Mouse (Mus musculus) thymus, postnatal 10 days (tissue): ENCODE measurements around the gene Mark4.

Experiments
- DNase-seq, 2 experiments: peaks; one replicate each; pipeline ENCODE4 v3.0.0; 2021; ENCODE audit warnings: low spot score in 2 of 2

Gene Mark4

DNA sequence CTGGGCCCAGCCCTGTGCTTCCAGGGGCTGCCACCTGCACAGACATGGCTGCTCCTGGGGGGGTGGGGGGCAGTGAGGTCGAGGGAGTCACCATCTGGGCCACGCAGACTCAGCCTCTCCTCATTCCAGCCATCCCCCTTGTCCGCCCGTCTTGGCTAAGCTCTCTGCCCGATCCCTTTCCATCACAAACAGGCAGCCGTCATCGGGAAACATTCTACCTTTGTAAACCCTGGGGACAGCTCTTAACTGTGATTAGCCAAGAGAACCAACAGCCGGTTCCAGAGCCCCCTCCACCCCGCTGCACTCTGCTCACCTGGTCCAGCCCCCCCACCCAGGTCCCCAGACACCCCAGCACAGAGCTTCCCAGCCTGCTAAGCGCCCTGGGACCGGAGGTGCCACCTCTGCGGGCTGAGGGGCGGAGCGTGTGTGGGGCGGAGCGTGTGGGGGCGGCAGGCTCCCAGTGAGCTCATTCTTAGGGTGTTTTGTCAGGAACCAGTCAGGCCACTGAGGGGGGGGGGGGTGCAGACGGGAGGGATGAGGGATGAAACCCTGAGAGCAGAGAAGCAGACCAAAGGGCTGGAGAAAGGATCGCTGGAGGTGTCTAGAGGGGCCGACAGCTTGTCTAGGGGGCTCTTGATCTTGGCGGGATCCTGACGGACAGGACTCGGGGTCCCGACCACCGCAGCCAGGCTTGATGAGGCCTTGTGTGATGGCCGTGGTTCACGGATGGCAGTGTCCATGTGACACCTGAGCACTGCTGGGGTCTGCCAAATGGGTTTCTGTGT lies 58.9 kb downstream of the Mark4 start:
- DNase-seq: peak; percentile 55 to 61

DNA sequence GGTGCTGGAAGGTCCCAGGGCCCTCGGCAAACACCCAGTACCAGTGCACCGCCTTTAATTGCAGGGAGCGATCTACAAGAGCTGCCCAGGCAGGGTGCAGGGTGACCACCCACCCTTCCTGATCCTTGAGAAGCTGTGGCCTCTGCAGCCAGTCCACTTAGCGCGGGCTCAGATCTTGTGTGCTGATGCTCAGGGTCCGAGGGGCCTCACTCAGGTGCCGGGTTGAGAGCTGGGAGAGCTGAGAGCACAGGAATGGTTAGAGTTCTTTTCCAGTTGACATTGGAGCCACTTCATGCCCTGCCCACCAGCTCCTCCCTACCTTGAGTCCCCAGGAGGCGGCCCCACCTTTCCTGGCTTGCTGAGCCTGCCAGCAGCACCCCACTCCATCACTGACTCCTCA lies 64.1 kb downstream of the Mark4 start:
- DNase-seq: no peak

DNA sequence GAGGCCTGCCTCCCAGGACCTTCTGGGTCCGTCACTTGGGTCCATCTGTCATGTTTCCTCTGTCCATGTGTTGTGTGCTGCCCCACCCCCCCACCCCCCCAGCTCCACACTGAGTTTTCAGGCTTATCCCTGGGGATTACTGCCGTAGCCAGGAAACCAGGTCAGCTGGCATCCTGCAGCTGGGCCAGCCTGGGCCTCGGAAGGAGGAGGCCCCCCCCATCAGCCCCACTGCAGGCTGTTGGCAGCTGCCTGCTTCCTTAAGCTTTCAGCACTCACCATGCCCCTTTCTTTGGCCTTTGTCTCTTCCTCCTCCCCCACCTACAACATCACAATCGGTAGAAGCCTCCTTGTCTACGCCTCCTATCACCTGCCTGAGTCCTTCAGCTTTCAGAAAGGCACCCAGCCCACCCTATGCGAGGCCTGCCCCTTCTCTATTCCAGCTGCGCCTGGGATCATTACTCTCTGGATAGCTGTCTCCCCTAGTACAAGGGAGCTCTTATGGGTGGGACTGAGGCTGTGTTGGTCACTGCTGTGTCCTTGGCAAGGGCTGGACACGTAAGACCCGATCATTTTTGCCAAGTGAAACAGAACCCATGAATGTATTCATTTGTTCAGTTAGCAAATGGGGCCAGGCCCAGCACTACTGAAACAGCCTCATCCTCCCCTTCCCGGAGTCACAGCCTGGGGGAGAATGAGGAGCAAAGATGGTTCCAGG lies 69.8 kb downstream of the Mark4 start:
- DNase-seq: no peak

DNA sequence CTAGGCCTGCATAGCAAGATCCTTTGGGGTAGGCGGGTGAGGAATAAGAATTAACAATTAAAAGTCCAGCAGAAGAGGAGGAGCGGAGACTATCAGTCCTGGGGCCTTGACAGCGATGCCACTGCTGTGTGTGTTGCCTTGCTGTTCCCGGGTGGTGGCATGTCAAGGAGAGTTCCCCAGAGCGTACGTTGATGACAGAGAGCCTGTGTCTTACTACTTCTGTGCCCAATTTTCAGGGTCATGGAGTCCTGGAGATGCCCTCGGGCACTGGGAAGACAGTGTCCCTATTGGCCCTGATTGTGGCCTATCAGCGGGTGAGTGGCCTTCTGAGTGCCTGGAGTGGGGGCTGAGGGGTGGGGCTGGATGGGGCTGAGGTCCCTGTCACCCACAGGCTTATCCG lies 74.9 kb downstream of the Mark4 start:
- DNase-seq: no peak

DNA sequence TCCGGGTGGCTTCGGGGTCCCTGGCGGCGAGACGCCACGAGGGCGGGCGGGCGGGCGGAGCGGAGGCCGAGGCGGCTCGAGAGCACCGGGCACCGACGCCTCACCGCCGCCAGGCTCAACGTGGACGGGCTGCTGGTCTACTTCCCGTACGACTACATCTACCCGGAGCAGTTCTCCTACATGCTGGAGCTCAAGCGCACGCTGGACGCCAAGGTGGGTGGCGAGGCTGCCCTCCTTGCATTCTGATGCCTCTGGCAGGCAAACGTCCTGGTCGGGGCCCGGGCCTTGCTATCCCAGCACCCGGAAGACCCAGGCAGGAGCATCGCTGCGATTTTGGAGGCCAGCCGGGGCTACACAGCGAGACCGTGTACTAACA lies 76.5 kb downstream of the Mark4 start:
- DNase-seq: peak; percentile 26 to 38

DNA sequence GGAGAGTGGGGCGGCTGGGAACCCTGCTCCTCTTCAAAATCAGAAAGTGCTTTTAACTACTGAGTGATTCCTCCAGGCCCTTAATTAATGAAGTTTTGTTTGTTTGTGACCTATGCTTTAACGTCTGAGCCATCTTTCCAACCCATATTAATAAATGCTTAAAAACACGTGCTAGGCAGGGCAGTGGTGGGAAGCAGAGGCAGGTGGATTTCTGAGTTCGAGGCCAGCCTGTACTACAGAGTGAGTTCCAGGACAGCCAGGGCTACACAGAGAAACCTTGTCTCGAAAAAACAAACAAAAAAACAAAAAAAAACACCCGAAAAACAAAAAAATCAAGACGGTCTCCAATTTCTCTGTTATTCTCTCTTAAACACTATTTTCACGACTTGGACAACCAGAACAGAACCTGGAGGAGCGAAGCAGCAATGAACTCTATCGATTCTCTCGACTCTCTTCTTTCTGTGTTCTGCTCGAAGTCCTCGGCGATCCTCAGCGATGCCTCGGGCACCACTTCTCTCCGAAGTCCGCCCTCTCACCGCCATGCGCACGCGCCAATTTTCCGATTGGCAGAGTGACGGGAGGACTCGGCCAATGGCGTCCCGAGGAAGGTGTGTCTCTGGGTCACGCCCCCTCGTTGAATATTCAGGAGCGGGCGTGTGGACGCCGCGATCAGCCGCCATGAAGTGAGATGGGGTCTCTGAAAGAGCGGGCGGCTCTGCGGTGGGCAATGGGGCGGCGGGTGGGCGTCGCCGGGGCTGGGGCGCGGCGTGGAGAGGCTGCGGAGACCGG lies 77.0 kb downstream of the Mark4 start, which contains the start of gene Ercc2:
TSS of gene Ercc2 (plus strand) at position 634 of the 789 bp plus-strand sequence.
- DNase-seq: peak; percentile 98 to 99

DNA sequence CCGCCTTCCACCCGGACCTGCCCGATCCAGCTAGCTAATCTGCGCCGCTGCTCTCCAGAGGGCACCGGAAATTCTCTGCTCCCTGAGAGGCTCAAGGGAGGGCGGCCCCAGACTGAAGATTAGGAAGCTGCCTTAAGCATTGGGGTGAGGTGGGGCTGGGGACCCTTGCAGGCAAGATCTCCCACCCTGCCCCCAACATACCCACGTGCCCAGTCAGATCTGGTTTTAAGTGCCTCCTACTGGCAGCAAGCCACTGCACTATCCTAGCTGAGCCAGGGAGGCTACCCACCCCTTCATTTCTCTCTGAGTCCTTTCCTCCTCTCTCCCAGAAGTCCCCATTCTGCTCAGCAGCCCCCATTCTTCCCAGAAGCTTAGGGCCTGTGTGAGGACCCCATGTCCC lies 80.6 kb downstream of the Mark4 start:
- DNase-seq: no peak

DNA sequence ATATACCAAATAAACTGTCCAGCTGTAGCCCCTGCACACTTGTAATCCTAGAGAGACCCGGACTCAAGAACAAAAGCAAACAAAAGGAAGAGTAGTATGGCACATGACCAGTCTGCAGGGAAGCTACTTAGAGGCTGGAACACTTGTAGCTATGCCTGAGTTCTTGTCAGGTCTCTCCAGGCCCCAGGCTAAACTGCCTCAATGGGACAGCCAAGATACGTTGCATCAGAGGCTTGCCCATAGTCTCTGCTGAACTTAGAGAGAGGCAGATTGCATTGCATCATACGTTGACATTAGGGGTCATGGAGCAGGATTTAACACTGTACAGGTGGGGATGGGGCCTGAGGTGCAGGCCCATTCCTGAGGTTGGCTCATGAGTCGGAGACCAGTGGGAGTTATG lies 82.6 kb downstream of the Mark4 start:
- DNase-seq: no peak

DNA sequence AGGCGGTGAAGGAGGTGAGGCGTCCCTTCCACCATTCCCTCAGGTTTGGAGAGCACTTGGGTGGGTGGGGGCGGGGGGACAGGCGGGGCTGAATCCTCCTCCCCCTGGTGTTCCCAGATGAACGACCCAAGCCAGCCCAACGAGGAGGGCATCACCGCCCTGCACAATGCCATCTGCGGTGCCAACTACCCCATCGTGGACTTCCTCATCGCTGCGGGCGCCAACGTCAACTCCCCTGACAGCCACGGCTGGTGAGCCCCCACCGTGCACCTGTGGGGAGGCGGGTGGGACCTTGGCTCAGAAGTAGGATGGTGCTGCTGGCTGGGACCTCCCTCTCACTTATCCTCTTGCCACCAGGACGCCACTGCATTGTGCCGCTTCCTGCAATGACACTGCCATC lies 83.3 kb downstream of the Mark4 start:
- DNase-seq: no peak
